Mouse (Mus musculus) erythroblast, embryonic 14.5 days (primary cell): ENCODE measurements around the gene Erf.

Experiments
- GATA1 ChIP-seq: IDR thresholded peaks from 2 replicates; pipeline ENCODE4 v1.6.1; 2012; ENCODE audit warnings: low read length, inconsistent platforms, mixed read lengths
- TAL1 ChIP-seq: IDR thresholded peaks from 3 replicates; pipeline ENCODE4 v1.6.1; 2012; ENCODE audit warnings: low read length, inconsistent platforms, mixed read lengths

DNA sequence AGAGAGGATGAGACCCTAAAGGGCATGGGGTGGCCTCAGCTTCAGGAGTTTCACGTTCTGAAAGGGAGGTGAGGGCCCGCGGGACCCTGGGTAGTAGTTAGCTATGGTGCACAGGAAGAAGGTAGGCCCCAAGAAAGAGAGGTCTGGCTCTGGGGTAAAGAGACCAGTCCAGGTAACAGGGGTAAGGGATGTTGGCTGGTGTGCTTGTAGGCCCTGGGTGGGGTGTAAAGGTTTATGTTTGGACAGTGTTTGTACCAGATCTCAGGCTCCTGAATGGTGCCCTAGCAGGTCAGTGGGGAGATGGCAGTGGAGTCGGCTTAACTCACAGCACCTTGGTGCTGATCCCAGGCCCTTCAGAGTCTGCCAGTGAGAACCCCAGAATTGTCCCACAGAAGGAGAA is 18.5 kb upstream of the Erf start:
- TF ChIP-seq TAL1, result no peak
- TF ChIP-seq GATA1, result no peak
